Mouse (Mus musculus) cerebral cortex, adult 2 months (tissue): Measurements from ENCODE around the gene P2ry10.

Source experiments
- WGBS: fragments of 180-500 bp; shearing (Covaris S2); methylation state at CpG from one replicate; pipeline ENCODE4 v1.1.7; 2018; 5-methylcytosine and 5-hydroxymethylcytosine counted together

Gene P2ry10

GRCm38 (mm10) chrX:107088177-107088576, at the start of gene P2ry10:
P2ry10 (plus strand) TSS chrX:107088492.
- WGBS: 63% methylated on average over 4 of the region's 4 CpGs

DNA sequence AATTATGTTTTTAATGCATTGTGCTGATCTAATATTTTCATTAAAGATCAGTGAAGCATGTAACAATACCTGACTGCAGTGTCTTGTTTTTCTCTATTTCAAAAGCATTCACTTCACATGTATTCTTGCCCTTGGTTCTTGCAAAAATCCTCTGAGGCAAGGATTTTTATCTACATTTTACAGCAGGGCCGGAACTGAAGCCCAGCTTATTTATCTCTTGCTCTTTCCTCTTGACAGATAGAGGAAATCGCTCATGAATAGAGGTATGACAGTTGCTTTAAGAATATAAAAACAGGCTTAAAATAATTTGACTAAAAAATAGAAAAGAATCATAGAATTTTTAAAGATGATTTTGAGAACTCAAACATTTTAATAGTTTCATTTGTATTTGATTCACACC, 48.7 kb upstream of the P2ry10 start:
- 72% methylated on average over 2 of the region's 2 CpGs for WGBS

GRCm38 (mm10) chrX:107042367-107042766, 45.9 kb upstream of the P2ry10 start:
- 90% methylated on average over 2 of the region's 2 CpGs for WGBS

GRCm38 (mm10) chrX:107083407-107083806, 4.9 kb upstream of the P2ry10 start:
- 79% methylated on average over 2 of the region's 2 CpGs for WGBS

GRCm38 (mm10) chrX:107089131-107089530, 839 bp downstream of the P2ry10 start:
- 86% methylated on average over 5 of the region's 5 CpGs for WGBS

DNA sequence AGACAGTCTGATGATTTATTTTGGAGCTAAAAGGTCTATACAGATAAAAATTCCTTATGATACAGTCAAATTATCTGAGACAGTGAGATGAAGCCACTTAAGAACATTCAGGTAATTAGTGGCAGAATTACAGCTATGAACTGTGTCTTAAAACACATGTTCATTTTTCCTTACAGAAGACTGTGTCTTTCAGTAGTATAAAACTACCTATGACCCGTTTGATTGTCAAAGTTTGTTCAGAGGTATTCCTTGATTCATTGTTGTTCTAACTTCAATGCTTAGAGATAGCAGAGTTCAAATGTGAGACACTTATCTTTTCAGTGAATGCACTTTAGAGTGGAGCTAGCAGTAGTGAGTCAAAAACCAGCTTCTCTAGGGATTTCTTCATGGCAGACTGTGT, 1.6 kb downstream of the P2ry10 start:
- WGBS: 77% methylated on average over 1 of the region's 1 CpGs

- 61% methylated on average over 3 of the region's 3 CpGs for WGBS
Observed at GRCm38 (mm10) chrX:107095633-107096032, 7.3 kb downstream of the P2ry10 start.

- WGBS: 77% methylated on average over 1 of the region's 1 CpGs
Observed at GRCm38 (mm10) chrX:107116333-107116732, 28.0 kb downstream of the P2ry10 start.

- 94% methylated on average over 1 of the region's 1 CpGs for WGBS
Observed at GRCm38 (mm10) chrX:107116987-107117386, 28.7 kb downstream of the P2ry10 start.

DNA sequence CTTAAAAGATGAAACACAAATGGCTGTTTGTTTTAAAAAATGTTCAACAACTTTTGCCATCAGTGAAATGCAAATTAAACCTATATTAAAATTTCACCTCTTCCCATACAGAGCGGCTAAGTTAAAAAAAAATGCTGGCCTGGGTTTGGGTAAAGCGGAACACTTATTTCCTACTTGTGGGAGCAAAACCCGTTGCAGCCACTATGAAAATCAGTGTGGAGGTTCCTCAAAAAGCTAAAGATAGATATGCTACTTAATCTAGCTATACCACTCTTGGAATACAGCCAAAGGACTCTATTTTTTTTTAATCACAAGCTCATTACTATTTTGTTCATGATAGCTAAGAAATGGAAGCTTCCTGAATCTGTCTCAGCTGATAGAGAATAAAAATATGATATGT, 54.9 kb downstream of the P2ry10 start:
- WGBS: 81% methylated on average over 3 of the region's 3 CpGs

GRCm38 (mm10) chrX:107143930-107144329, 55.6 kb downstream of the P2ry10 start:
- 49% methylated on average over 2 of the region's 2 CpGs for WGBS

DNA sequence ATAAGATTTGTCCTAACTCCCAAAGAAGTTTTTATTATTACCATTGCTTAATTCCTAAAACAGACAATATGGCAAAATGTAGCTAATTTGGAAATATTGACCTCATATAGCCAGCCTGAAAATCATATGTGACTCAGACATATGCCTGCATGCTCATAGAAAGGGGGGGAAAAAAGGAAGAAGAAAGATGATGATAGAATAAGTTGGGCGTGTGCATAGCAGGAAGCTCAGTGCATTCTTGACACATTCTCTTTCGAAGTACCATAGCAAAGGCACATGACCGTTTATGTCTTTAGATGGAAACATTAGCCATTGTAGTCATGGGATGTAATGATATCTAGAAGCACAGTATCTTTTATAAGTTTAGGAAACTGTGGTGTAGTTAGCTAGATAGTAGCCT, 60.4 kb downstream of the P2ry10 start, which contains the start of gene P2ry10b:
Gene P2ry10b (plus strand): TSS at position 247 of the 400 bp plus-strand sequence.
- 77% methylated on average over 3 of the region's 3 CpGs for WGBS

- WGBS: 30% methylated on average over 4 of the region's 4 CpGs
Observed at GRCm38 (mm10) chrX:107149391-107149993, 61.2 kb downstream of the P2ry10 start.

DNA sequence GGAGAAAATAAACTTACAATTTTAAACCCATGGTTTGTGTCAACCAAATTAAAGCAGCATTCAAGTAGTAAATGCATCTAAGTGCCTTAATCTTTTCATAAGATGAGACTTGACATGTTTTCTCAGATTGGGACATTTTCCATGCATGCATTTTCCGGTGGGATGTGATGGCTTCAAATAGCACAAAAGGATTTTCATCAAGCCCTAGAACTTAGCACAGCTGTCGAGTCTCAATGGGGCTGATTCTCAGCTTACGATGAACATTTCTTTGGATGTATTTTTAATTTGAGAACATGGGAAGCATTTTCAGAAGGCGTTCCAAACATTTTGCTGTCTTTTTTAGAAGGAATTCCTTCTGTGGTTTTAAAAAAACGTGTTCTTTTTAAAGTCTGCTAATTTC, 61.7 kb downstream of the P2ry10 start:
- WGBS: 12% methylated on average over 5 of the region's 5 CpGs

- 49% methylated on average over 4 of the region's 4 CpGs for WGBS
Observed at GRCm38 (mm10) chrX:107150752-107151515, 62.6 kb downstream of the P2ry10 start.
